Mouse (Mus musculus) liver, adult 2 months (tissue): ENCODE data around the gene Nid2.

Source experiments
- CTCF ChIP-seq: fragments of 200-500 bp; IDR thresholded peaks from 2 replicates; pipeline ENCODE4 v1.5.1; 2011; ENCODE audit warnings: low read depth, low read length, control low read depth
- POLR2A ChIP-seq: fragments of 200-500 bp; IDR thresholded peaks from 2 replicates; pipeline ENCODE4 v1.6.1; 2011; ENCODE audit warnings: low read length, control low read depth; ENCODE audit not compliant: insufficient read depth; ENCODE audit errors: extremely low read depth

DNA sequence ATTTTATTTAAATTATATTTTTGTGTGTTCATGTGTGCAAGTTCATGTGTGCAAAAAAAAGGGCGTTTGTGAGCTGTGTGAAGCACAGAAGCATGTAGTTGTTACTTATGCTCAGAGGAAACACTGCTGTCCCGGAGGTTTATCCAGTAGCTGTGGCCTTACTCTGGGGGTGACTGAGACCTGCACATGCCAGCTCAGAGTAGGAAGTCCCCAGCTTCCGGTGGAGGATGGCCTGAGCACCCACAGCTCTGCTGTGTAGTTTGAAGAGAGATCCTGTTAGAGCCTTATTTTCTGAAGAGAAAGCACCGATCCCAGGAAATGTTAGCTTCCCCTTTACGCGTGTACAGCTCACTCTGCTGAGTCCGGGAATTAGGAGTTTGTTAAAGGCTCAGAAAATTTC, 20.1 kb downstream of the Nid2 start:
- TF ChIP-seq CTCF (no peak), POLR2A (no peak)
